Mouse (Mus musculus) C2C12 (cell line): ENCODE data around the gene Tspyl4. TPM values are rescaled to one million over a fixed set of nuclear protein-coding genes. Genes with fewer than 3 reads are reported as not detected.

Experiments used
- H3K27me3 ChIP-seq: one replicate; pipeline ENCODE4 v1.6.1; 2011; ENCODE audit not compliant: control insufficient read depth, insufficient read depth, insufficient read length
- H3K36me3 ChIP-seq: one replicate; pipeline ENCODE4 v1.6.1; 2011; ENCODE audit not compliant: control insufficient read depth, insufficient read depth
- H3K4me3 ChIP-seq: one replicate; pipeline ENCODE4 v1.5.1; 2011; ENCODE audit warnings: mild to moderate bottlenecking, control low read depth; ENCODE audit not compliant: poor library complexity, insufficient read depth, severe bottlenecking
- H3K79me2 ChIP-seq: one replicate; pipeline ENCODE4 v1.6.1; 2011; ENCODE audit not compliant: control insufficient read depth, insufficient read depth
- H3K79me3 ChIP-seq: one replicate; pipeline ENCODE4 v1.6.1; 2011; ENCODE audit warnings: low read depth, control low read depth
- H3ac ChIP-seq: one replicate; pipeline ENCODE3; 2011; ENCODE audit warnings: low read depth; ENCODE audit not compliant: control insufficient read depth, insufficient read length
- CEBPB ChIP-seq: IDR thresholded peaks from one replicate; pipeline ENCODE4 v1.6.1; 2011; ENCODE audit warnings: low read depth, mild to moderate bottlenecking, control low read depth, moderate library complexity
- CTCF ChIP-seq: IDR thresholded peaks from one replicate; pipeline ENCODE4 v1.5.1; 2011; ENCODE audit not compliant: control insufficient read depth, insufficient read depth, insufficient read length
- FOSL1 ChIP-seq: IDR thresholded peaks from one replicate; pipeline ENCODE4 v1.8.0; 2011; ENCODE audit warnings: mild to moderate bottlenecking, low read length; ENCODE audit not compliant: poor library complexity, insufficient read depth, severe bottlenecking
- MAX ChIP-seq: IDR thresholded peaks from one replicate; pipeline ENCODE4 v1.6.1; 2011; ENCODE audit warnings: mild to moderate bottlenecking, control low read depth
- MYOD1 ChIP-seq: IDR thresholded peaks from one replicate; pipeline ENCODE4 v1.6.1; 2011; ENCODE audit warnings: low read depth; ENCODE audit not compliant: control insufficient read depth, insufficient read length
- MYOG ChIP-seq: IDR thresholded peaks from one replicate; pipeline ENCODE4 v1.6.1; 2011; ENCODE audit not compliant: control insufficient read depth, insufficient read length; ENCODE audit errors: extremely low read depth
- USF1 ChIP-seq: IDR thresholded peaks from one replicate; pipeline ENCODE4 v1.6.1; 2011; ENCODE audit warnings: low read depth, mild to moderate bottlenecking, control low read depth, moderate library complexity
- polyA plus RNA-seq: library from polyadenylated mRNA; unstranded; fragments of >200 nt; fragmentation: generic; extraction: Trizol; gene quantifications from one replicate; pipeline ENCODE4 v1.2.1, GENCODE M21; 2012; ENCODE audit warnings: missing spikeins

Tspyl4 gene
- polyA plus RNA-seq, 1 experiment: 2.3 TPM

GRCm38 (mm10) chr10:34297980-34298753 lies 925 bp downstream of the Tspyl4 start:
- TF ChIP-seq MYOD1 (no peak), CTCF (no peak), USF1 (no peak), MAX (no peak), FOSL1 (no peak), CEBPB (no peak), MYOG (no peak)
- Histone ChIP-seq H3K79me3 (no peaks in the 10 kb centered on the region), H3ac (peak overlapping the region; percentile 67), H3K79me2 (no peaks in the 10 kb centered on the region), H3K4me3 (peak overlapping the region; percentile 37), H3K27me3 (no peaks in the 10 kb centered on the region), H3K36me3 (no peaks in the 10 kb centered on the region)

- TF ChIP-seq CTCF: no peak
- no peak for TF ChIP-seq FOSL1
- TF ChIP-seq MYOG: no peak
- TF ChIP-seq USF1: no peak
- TF ChIP-seq CEBPB: no peak
- TF ChIP-seq MYOD1: no peak
- no peak for TF ChIP-seq MAX
- H3K79me2 ChIP-seq: no peaks in the 10 kb centered on the region
- no peak overlapping the region for H3ac ChIP-seq
- H3K4me3 ChIP-seq: no peak overlapping the region
- H3K79me3 ChIP-seq: no peaks in the 10 kb centered on the region
- H3K36me3 ChIP-seq: no peaks in the 10 kb centered on the region
- H3K27me3 ChIP-seq: no peaks in the 10 kb centered on the region
These were observed 3.1 kb downstream of the Tspyl4 start for GRCm38 (mm10) chr10:34300368-34300767.

GRCm38 (mm10) chr10:34307070-34307469 lies 9.8 kb downstream of the Tspyl4 start:
- Histone ChIP-seq H3K79me3 (no peaks in the 10 kb centered on the region), H3K36me3 (no peaks in the 10 kb centered on the region)

GRCm38 (mm10) chr10:34309915-34310685 lies 12.9 kb downstream of the Tspyl4 start:
- H3K79me3 ChIP-seq: no peaks in the 10 kb centered on the region
- H3K79me2 ChIP-seq: no peaks in the 10 kb centered on the region
- no peak overlapping the region for H3ac ChIP-seq
- H3K27me3 ChIP-seq: no peaks in the 10 kb centered on the region
- no peak overlapping the region for H3K4me3 ChIP-seq
- peaks cover 2% of the 10 kb centered on the region for H3K36me3 ChIP-seq
- TF ChIP-seq CTCF (no peak), CEBPB (no peak), FOSL1 (no peak), MAX (no peak), MYOD1 (no peak), MYOG (no peak), USF1 (no peak)

More at GRCm38 (mm10) chr10:34307070-34307469, 9.8 kb downstream of the Tspyl4 start:
- TF ChIP-seq CTCF (no peak), MYOG (no peak), MAX (no peak), MYOD1 (no peak), USF1 (no peak), FOSL1 (no peak), CEBPB (no peak)
- no peaks in the 10 kb centered on the region for H3K27me3 ChIP-seq
- no peak overlapping the region for H3K4me3 ChIP-seq
- H3K79me2 ChIP-seq: no peaks in the 10 kb centered on the region
- no peak overlapping the region for H3ac ChIP-seq

- TF ChIP-seq MYOG: no peak
- TF ChIP-seq MYOD1: no peak
- no peak for TF ChIP-seq CEBPB
- TF ChIP-seq CTCF: no peak
- no peak for TF ChIP-seq MAX
- TF ChIP-seq FOSL1: no peak
- TF ChIP-seq USF1: no peak
- Histone ChIP-seq H3K36me3 (peaks cover 2% of the 10 kb centered on the region), H3ac (no peak overlapping the region), H3K79me3 (no peaks in the 10 kb centered on the region), H3K27me3 (no peaks in the 10 kb centered on the region), H3K4me3 (no peak overlapping the region), H3K79me2 (no peaks in the 10 kb centered on the region)
These were observed 15.3 kb downstream of the Tspyl4 start for GRCm38 (mm10) chr10:34312536-34312935.
